Mouse (Mus musculus) MEL (cell line): Measurements from ENCODE around the gene Mlx.

Experiments used
- CTCF ChIP-seq, 3 experiments: IDR thresholded peaks in 2 of 3; conservative IDR thresholded peaks in 1 of 3; 2 replicates each; pipeline ENCODE4 v1.5.1; 2011 to 2012; ENCODE audit warnings: low read length in 3 of 3, low read depth in 2 of 3, mild to moderate bottlenecking in 2 of 3, improper control_type of control experiment in 1 of 3, inconsistent platforms in 1 of 3, mixed read lengths in 1 of 3, moderate library complexity in 1 of 3; ENCODE audit not compliant: control insufficient read depth in 1 of 3, insufficient read depth in 1 of 3, poor library complexity in 1 of 3, severe bottlenecking in 1 of 3
- EP300 ChIP-seq, 2 experiments: IDR thresholded peaks; 2 replicates each; pipeline ENCODE4 v1.6.1; 2011; ENCODE audit warnings: improper control_type of control experiment in 2 of 2, low read length in 2 of 2, low read depth in 1 of 2, mild to moderate bottlenecking in 1 of 2
- JUND ChIP-seq: IDR thresholded peaks from 2 replicates; pipeline ENCODE4 v1.6.1; 2011; ENCODE audit warnings: low read depth, mild to moderate bottlenecking, improper control_type of control experiment, low read length
- NRF1 ChIP-seq: IDR thresholded peaks from 2 replicates; pipeline ENCODE4 v1.6.1; 2014; ENCODE audit warnings: low read depth, mild to moderate bottlenecking, inconsistent platforms, low read length, improper control_type of control experiment, moderate library complexity; ENCODE audit not compliant: poor library complexity, insufficient read depth, severe bottlenecking
- POLR2A ChIP-seq, 2 experiments: IDR thresholded peaks; 2 replicates each; pipeline ENCODE4 v1.6.1; 2011 to 2012; ENCODE audit warnings: low read length in 2 of 2, mild to moderate bottlenecking in 2 of 2, control low read depth in 1 of 2, improper control_type of control experiment in 1 of 2, low read depth in 1 of 2, moderate library complexity in 1 of 2; ENCODE audit not compliant: control insufficient read depth in 1 of 2, insufficient read depth in 1 of 2, poor library complexity in 1 of 2
- UBTF ChIP-seq: IDR thresholded peaks from 2 replicates; pipeline ENCODE4 v1.6.1; 2012; ENCODE audit warnings: low read depth, mild to moderate bottlenecking, inconsistent platforms, low read length, improper control_type of control experiment, moderate library complexity, borderline replicate concordance; ENCODE audit not compliant: insufficient read depth

GRCm38 (mm10) chr11:101081659-101082058 lies 5.4 kb upstream of the Mlx start:
- no peak for TF ChIP-seq CTCF (IDR thresholded peaks at IDR 0.05 in 2 of 3, conservative IDR thresholded peaks at IDR 0.05 in 1 of 3; ENCODE audit: control insufficient read depth in 1 of 3, insufficient read depth in 1 of 3, low read depth in 2 of 3, low read length in 3 of 3, poor library complexity in 1 of 3, severe bottlenecking in 1 of 3)
- no peak for TF ChIP-seq NRF1
- no peak for TF ChIP-seq POLR2A (IDR thresholded peaks at IDR 0.05; ENCODE audit: control insufficient read depth in 1 of 2, insufficient read depth in 1 of 2, low read depth in 1 of 2, low read length in 2 of 2, poor library complexity in 1 of 2)
- no peak for TF ChIP-seq UBTF
- no peak for TF ChIP-seq JUND
- no peak for TF ChIP-seq EP300 (IDR thresholded peaks at IDR 0.05; ENCODE audit: low read depth in 1 of 2, low read length in 2 of 2)
